ENCODE assay signal across 24 mouse cellular contexts in the genomic region with DNA sequence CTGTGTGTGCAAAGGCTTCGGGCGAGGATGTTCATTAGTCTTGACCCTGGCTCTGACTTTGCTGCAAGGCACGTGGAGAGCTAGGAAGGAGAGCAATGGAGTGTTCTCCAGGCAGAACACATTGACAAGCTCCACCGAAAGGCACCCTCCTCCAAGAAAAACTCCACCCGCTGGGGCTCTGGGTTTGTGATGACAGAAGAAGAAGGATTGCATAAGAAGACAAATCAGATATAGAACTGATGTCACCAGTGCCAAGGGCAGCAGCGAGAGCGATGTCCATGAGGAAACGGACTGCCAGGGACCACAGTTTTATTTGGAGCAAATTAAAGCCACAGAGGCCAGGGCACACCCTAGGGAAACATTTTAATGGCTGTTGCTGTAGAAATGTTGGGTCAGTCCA. TPM values are rescaled to one million over a fixed set of nuclear protein-coding genes. Genes with fewer than 3 reads are reported as not detected.
DNase-seq lines count a peak whose midpoint lies in the region; ATAC-seq lines count a peak whose summit lies in the region.
"Had no signal": no experiment of that assay in that cellular context is flagged by ENCODE, and none has a peak within 500 bp of the region (broad histone marks: within the 10 kb centered on the region; RNA-seq: fewer than 3 reads in every experiment).

No protein-coding gene starts in this region.

- no peak for ATAC-seq in heart, embryonic 12.5 days (ENCODE audit: insufficient number of reproducible peaks, low FRiP score)
- ATAC-seq in granulocyte monocyte progenitor cell, adult 5-6 weeks (replicated peaks; ENCODE audit: poor library complexity, severe bottlenecking) = peak; percentile 28; the same call in 1 of the 2 replicates
- ATAC-seq: activated CD4-positive, CD25-positive, alpha-beta regulatory T cell, adult 4 months; forebrain, embryonic 13.5 days; intestine, embryonic 16.5 days had no signal

- DNase-seq in gastrocnemius, adult 18-20 months (ENCODE audit: low spot score) = peak; percentile 69
- DNase-seq in gastrocnemius, postnatal 10 days = no peak
- peak; percentile 14 for DNase-seq in heart, postnatal 25 days (ENCODE audit: low spot score)
- peak; percentile 57 for DNase-seq in adrenal gland, postnatal 10 days
- no peak for DNase-seq in kidney, postnatal 14 days
- no peak for DNase-seq in spleen, adult 18-20 months
- DNase-seq: cerebellum, adult 9-10 months; heart, postnatal 4 days; kidney, adult 9 months; kidney, postnatal 25 days; left cerebral cortex, postnatal 4 days; thymus, postnatal 14 days had no signal

- no peak overlapping the region for H3K4me2 ChIP-seq in heart, embryonic 12.5 days
- H3K4me2 ChIP-seq: forebrain, embryonic 13.5 days; hindbrain, embryonic 15.5 days; limb, embryonic 15.5 days; lung, embryonic 15.5 days; midbrain, embryonic 11.5 days had no signal

- H3K4me1 ChIP-seq in heart, embryonic 12.5 days (replicated peaks) = peaks cover 37% of the 10 kb centered on the region
- H3K4me1 ChIP-seq: forebrain, embryonic 13.5 days; hindbrain, embryonic 15.5 days; lung, embryonic 15.5 days had no signal

- WGBS in heart, embryonic 12.5 days = 74% methylated on average over 8 of the region's 8 CpGs

- no peaks in the 10 kb centered on the region for H3K36me3 ChIP-seq in heart, embryonic 12.5 days
- H3K36me3 ChIP-seq: hindbrain, embryonic 15.5 days; limb, embryonic 15.5 days; lung, embryonic 15.5 days had no signal

- H3K9ac ChIP-seq in heart, embryonic 12.5 days = no peak overlapping the region
- H3K9ac ChIP-seq: forebrain, embryonic 13.5 days; hindbrain, embryonic 15.5 days; limb, embryonic 15.5 days; liver, embryonic 14.5 days; lung, embryonic 15.5 days had no signal

- no peaks in the 10 kb centered on the region for H3K9me3 ChIP-seq in heart, embryonic 12.5 days (replicated peaks)
- H3K9me3 ChIP-seq: forebrain, embryonic 13.5 days; hindbrain, embryonic 15.5 days; limb, embryonic 15.5 days; lung, embryonic 15.5 days had no signal

- peaks cover 31% of the 10 kb centered on the region; the same call in 1 of the 2 replicates for H3K27me3 ChIP-seq in heart, embryonic 12.5 days (replicated peaks)
- H3K27me3 ChIP-seq: forebrain, embryonic 13.5 days; hindbrain, embryonic 15.5 days; limb, embryonic 15.5 days; lung, embryonic 15.5 days had no signal

- no peak overlapping the region for H3K4me3 ChIP-seq in heart, embryonic 12.5 days
- H3K4me3 ChIP-seq: forebrain, embryonic 13.5 days; hindbrain, embryonic 15.5 days; left cerebral cortex, adult 2 months; limb, embryonic 15.5 days; lung, embryonic 15.5 days had no signal

- intact Hi-C loops in heart, postnatal 25 days (cut with DNase I) = no loop called here

- no peak overlapping the region for H3K27ac ChIP-seq in heart, embryonic 12.5 days (ENCODE audit: poor library complexity, severe bottlenecking)
- H3K27ac ChIP-seq: forebrain, embryonic 13.5 days; hindbrain, embryonic 15.5 days; left cerebral cortex, adult 2 months; limb, embryonic 15.5 days; liver, embryonic 14.5 days; lung, embryonic 15.5 days had no signal

RNA-seq across cellular contexts. Expression of a gene that starts 12.7 kb away (rescaled TPM):
- total RNA-seq in gastrocnemius, adult 18-20 months (2021) = 100 to 1,000 TPM; 355 to 389 TPM
- 100 to 1,000 TPM; 229 to 232 TPM for total RNA-seq in gastrocnemius, postnatal 10 days (2021)
- total RNA-seq in heart, postnatal 25 days (2021) = 100 to 1,000 TPM; 106 to 121 TPM
- 15.9 and 16.3 TPM in 2 replicates for polyA plus RNA-seq in heart, embryonic 12.5 days (2016; fragmentation: Nextera tagmentation; extraction: Ambion mirVana)
- 10 to 100 TPM in 1 of 2 experiments, 1 to 10 TPM in 1; 5.6 to 19.6 TPM for total RNA-seq in adrenal gland, postnatal 10 days (2021)
- not detected in 2 replicates for total RNA-seq in granulocyte monocyte progenitor cell, adult 5-6 weeks (2014; fragmentation: Nextera tagmentation)
- total RNA-seq in granulocyte monocyte progenitor cell, adult 5-6 weeks (2017) = not detected in 2 replicates
- total RNA-seq: left cerebral cortex, postnatal 4 days; monocyte, adult 5-6 weeks had no signal
- polyA plus RNA-seq: activated CD4-positive, CD25-positive, alpha-beta regulatory T cell, adult 4 months; forebrain, embryonic 13.5 days; liver, embryonic 14.5 days; midbrain, embryonic 11.5 days had no signal

Comparison
In these comparisons a context has a peak if more than half of its experiments do, and no peak if none do; other contexts are left out.
1. DNase-seq: peak in gastrocnemius, adult 18-20 months (single experiment), heart, postnatal 25 days (single experiment) and adrenal gland, postnatal 10 days (single experiment); none in gastrocnemius, postnatal 10 days (single experiment), kidney, postnatal 14 days (single experiment) and spleen, adult 18-20 months (0 of 2).
2. RNA of a gene that starts 12.7 kb away (total RNA-seq): 355 to 389 TPM in gastrocnemius, adult 18-20 months, 229 to 232 TPM in gastrocnemius, postnatal 10 days, 106 to 121 TPM in heart, postnatal 25 days and 5.6 to 19.6 TPM in adrenal gland, postnatal 10 days; not detected in granulocyte monocyte progenitor cell, adult 5-6 weeks; every median in the first group is over 4 times any median in the second.